Mouse (Mus musculus): ENCODE measurements around the gene Ntf5. TPM values are rescaled to one million over a fixed set of nuclear protein-coding genes. Genes with fewer than 3 reads are reported as not detected.
"Not testable (repeated sequence)": the region's sequence is repeated elsewhere in the genome, so short reads cannot be mapped to it uniquely, and the experiment has no call there.

The Ntf5 gene
- polyA plus RNA-seq, 1 experiment from 2014 or later: 3.0 TPM

DNA sequence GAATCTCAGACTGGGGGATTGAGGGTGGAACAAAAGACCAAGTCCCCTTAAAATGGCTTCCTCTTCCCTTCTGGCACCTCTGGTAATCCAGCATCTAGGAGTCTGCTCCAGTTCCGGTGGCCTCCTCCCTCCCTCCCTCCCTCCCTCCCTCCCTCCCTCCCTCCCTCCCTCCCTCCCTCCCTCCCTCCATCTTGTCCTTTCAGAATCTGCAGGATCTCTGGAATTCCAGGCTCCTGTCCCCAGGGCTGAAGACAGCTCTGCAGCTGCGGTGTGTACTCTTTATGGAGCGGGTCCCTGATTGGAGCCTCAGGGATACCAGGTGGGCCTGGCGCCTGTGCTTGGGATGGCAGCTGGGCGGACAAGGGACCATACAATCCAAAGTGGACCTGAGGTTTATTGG is 47.8 kb downstream of the Ntf5 start:
- WGBS: 42% methylated on average over 5 of the region's 5 CpGs
- no peaks in the 10 kb centered on the region for H3K27me3 ChIP-seq (replicated peaks; ENCODE audit: control insufficient read depth, insufficient read depth, low read length)
- ATAC-seq (ENCODE audit: low read depth) (no peak), DNase-seq (ENCODE audit: low spot score) (no peak)
- H3K36me3 ChIP-seq (ENCODE audit: control insufficient read depth, insufficient read depth, low read length): peaks cover 64% of the 10 kb centered on the region
- no peak overlapping the region; the same call in 1 of the 2 replicates for H3K4me2 ChIP-seq (ENCODE audit: low read depth, low read length)
- no peak overlapping the region for H3K4me3 ChIP-seq (ENCODE audit: low read depth, low read length)
- H3K9me3 ChIP-seq (ENCODE audit: control insufficient read depth, low read length): no peaks in the 10 kb centered on the region
- H3K9ac ChIP-seq (ENCODE audit: low read depth, low read length): 0 out of 2 replicates have a peak overlapping the region, but pooled peaks have one; percentile 25
- peaks cover 31% of the 10 kb centered on the region for H3K4me1 ChIP-seq (ENCODE audit: control insufficient read depth, insufficient read depth, low read length)
- peak overlapping the region; percentile 78 for H3K27ac ChIP-seq (replicated peaks; ENCODE audit: low read depth, low read length)

DNA sequence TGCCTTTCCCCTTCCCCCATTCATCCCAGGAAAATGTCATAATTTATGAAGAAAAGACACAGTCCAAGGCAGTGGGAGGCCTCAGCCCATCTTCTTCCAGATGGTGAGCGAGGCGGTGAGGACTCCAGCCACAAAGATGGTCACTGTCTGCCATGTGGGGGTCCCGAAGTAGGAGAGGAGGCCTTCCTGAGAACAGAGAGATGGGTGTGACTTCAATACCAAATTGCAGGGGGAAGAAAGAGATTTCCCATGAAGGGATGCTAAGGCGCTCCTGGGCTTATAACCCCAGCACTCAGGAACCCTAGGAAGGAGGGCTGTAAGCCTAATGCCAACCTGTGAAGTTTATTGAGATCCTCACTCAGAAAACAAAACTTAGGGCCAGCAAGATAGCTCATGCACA is 48.3 kb downstream of the Ntf5 start:
- Histone ChIP-seq H3K36me3 (ENCODE audit: control insufficient read depth, insufficient read depth, low read length) (peaks cover 61% of the 10 kb centered on the region), H3K9me3 (ENCODE audit: control insufficient read depth, low read length) (no peaks in the 10 kb centered on the region), H3K4me2 (ENCODE audit: low read depth, low read length) (no peak overlapping the region), H3K9ac (ENCODE audit: low read depth, low read length) (no peak overlapping the region), H3K4me3 (ENCODE audit: low read depth, low read length) (no peak overlapping the region), H3K27me3 (replicated peaks; ENCODE audit: control insufficient read depth, insufficient read depth, low read length) (no peaks in the 10 kb centered on the region), H3K4me1 (ENCODE audit: control insufficient read depth, insufficient read depth, low read length) (peaks cover 31% of the 10 kb centered on the region), H3K27ac (replicated peaks; ENCODE audit: low read depth, low read length) (peak overlapping the region; percentile 63)
- WGBS: 81% methylated on average over 4 of the region's 4 CpGs
- DNase-seq (ENCODE audit: low spot score): no peak
- no peak for ATAC-seq (ENCODE audit: low read depth)

DNA sequence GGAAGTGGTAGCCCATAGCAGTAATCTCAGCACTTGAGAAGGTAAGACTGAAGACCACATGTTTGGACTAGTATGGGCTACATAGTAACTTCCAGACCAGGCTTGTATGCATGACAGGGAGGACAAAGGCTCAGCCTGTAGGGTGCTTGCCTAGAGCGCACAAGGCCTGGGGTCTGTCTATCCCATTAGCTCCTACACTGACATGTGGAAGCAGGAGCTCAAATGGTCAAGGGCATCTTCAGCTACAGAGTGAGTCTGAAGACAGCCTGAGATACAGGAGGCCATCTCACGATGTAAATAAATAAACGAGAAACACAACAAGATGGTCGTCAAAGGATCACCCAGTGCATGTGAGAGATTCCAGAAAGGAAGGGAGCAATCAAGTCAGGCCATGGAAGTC is 48.8 kb downstream of the Ntf5 start:
- no peaks in the 10 kb centered on the region for H3K27me3 ChIP-seq (replicated peaks; ENCODE audit: control insufficient read depth, insufficient read depth, low read length)
- peaks cover 56% of the 10 kb centered on the region for H3K36me3 ChIP-seq (ENCODE audit: control insufficient read depth, insufficient read depth, low read length)
- H3K27ac ChIP-seq (replicated peaks; ENCODE audit: low read depth, low read length): no peak overlapping the region

DNA sequence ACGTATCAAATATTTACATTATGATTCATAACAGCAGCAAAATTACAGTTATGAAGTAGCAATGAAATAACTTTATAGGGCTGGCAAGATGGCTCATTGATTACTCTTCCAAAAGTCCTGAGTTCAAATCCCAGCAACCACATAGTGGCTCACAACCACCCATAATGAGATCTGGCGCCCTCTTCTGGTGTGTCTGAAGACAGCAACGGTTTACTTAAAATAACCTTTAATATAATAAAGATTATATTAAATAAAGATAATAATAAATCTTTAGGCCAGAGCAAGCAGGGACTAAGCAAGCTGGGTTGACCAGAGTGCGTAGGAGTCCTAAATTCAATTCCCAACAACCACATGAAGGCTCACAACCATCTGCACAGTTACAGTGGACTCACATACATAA is 49.4 kb downstream of the Ntf5 start:
- not testable (repeated sequence) for H3K4me2 ChIP-seq (ENCODE audit: low read depth, low read length); DNase-seq (ENCODE audit: low spot score); H3K27me3 ChIP-seq (replicated peaks; ENCODE audit: control insufficient read depth, insufficient read depth, low read length); H3K9me3 ChIP-seq (ENCODE audit: control insufficient read depth, low read length); H3K4me3 ChIP-seq (ENCODE audit: low read depth, low read length); ATAC-seq (ENCODE audit: low read depth); H3K9ac ChIP-seq (ENCODE audit: low read depth, low read length); H3K27ac ChIP-seq (replicated peaks; ENCODE audit: low read depth, low read length)
- Histone ChIP-seq H3K36me3 (ENCODE audit: control insufficient read depth, insufficient read depth, low read length) (peaks cover 50% of the 10 kb centered on the region), H3K4me1 (ENCODE audit: control insufficient read depth, insufficient read depth, low read length) (peaks cover 26% of the 10 kb centered on the region)
- WGBS: 80% methylated on average over 4 of the region's 4 CpGs

More for the DNA sequence above, 48.8 kb downstream of the Ntf5 start:
- ATAC-seq (ENCODE audit: low read depth): no peak
- H3K4me3 ChIP-seq (ENCODE audit: low read depth, low read length): no peak overlapping the region
- H3K9me3 ChIP-seq (ENCODE audit: control insufficient read depth, low read length): no peaks in the 10 kb centered on the region
- peaks cover 31% of the 10 kb centered on the region for H3K4me1 ChIP-seq (ENCODE audit: control insufficient read depth, insufficient read depth, low read length)
- H3K9ac ChIP-seq (ENCODE audit: low read depth, low read length): no peak overlapping the region
- DNase-seq (ENCODE audit: low spot score): no peak
- 91% methylated on average over 4 of the region's 4 CpGs for WGBS
- H3K4me2 ChIP-seq (ENCODE audit: low read depth, low read length): no peak overlapping the region

DNA sequence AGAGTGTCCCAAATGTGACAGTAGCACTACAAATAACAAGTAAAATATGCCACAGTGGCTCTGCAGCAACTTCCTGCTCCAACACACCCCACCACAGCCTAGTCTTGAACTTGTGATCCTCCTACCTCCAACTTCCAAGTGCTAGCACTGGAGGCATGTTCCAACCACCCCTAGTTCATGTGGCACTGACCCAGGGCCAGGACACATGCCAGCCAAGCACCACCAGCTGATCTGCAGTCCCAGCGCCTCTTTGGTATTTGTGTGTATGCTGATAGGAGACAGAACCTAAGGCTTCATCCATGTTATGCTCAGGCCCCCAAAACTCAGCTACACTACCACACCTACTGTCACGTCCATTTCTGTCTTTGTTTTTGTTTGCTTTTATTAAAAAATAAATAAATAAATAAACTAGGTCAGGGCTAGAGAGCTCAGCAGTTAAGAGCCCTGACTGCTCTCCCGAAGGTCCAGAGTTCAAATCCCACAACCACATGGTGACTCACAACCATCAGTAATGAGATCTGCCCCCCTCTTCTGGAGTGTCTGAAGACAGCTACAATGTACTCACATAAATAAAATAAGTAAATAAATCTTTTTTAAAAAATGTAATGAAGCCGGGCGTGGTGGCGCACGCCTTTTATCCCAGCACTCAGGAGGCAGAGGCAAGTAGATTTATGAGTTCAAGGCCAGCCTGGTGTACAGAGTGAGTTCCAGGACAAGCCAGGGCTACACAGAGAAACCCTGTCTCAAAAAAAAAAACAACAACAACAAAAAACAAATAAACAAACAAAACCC is 50.7 kb downstream of the Ntf5 start:
- Histone ChIP-seq H3K27ac (replicated peaks; ENCODE audit: low read depth, low read length) (no peak overlapping the region), H3K4me2 (ENCODE audit: low read depth, low read length) (no peak overlapping the region), H3K4me3 (ENCODE audit: low read depth, low read length) (no peak overlapping the region), H3K9me3 (ENCODE audit: control insufficient read depth, low read length) (no peaks in the 10 kb centered on the region), H3K4me1 (ENCODE audit: control insufficient read depth, insufficient read depth, low read length) (peaks cover 22% of the 10 kb centered on the region), H3K9ac (ENCODE audit: low read depth, low read length) (no peak overlapping the region), H3K36me3 (ENCODE audit: control insufficient read depth, insufficient read depth, low read length) (peaks cover 42% of the 10 kb centered on the region), H3K27me3 (replicated peaks; ENCODE audit: control insufficient read depth, insufficient read depth, low read length) (no peaks in the 10 kb centered on the region)
- ATAC-seq (ENCODE audit: low read depth) (no peak), DNase-seq (ENCODE audit: low spot score) (no peak)
- 92% methylated on average over 7 of the region's 7 CpGs for WGBS

DNA sequence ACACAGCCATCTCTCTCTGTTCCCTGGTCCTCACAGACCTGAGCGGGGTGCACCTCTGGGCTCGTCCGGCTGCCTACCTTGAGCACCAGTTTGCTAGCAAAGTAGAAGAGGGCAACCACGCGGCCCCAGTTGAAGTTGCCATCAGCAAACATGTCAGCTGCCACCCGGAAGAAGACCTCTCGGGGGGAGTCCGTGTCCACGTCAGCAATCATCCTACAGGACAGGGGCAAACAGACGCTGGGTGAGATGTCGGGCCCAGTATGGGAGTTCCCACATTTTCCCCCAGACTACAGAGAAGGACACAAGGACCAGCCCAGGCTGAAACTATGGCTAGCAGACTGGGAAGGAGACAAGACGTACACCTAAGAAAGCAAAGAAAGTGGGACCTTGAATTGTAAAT is 51.6 kb downstream of the Ntf5 start:
- H3K27ac ChIP-seq (replicated peaks; ENCODE audit: low read depth, low read length): no peak overlapping the region
- no peaks in the 10 kb centered on the region for H3K9me3 ChIP-seq (ENCODE audit: control insufficient read depth, low read length)
- H3K9ac ChIP-seq (ENCODE audit: low read depth, low read length): no peak overlapping the region
- H3K27me3 ChIP-seq (replicated peaks; ENCODE audit: control insufficient read depth, insufficient read depth, low read length): no peaks in the 10 kb centered on the region
- peaks cover 22% of the 10 kb centered on the region for H3K4me1 ChIP-seq (ENCODE audit: control insufficient read depth, insufficient read depth, low read length)
- DNase-seq (ENCODE audit: low spot score) (no peak), ATAC-seq (ENCODE audit: low read depth) (no peak)
- 94% methylated on average over 12 of the region's 12 CpGs for WGBS
- 0 out of 2 replicates have a peak overlapping the region, but pooled peaks have one; percentile 78 for H3K4me2 ChIP-seq (ENCODE audit: low read depth, low read length)
- 0 out of 2 replicates have a peak overlapping the region, but pooled peaks have one; percentile 90 for H3K4me3 ChIP-seq (ENCODE audit: low read depth, low read length)
- peaks cover 42% of the 10 kb centered on the region for H3K36me3 ChIP-seq (ENCODE audit: control insufficient read depth, insufficient read depth, low read length)

DNA sequence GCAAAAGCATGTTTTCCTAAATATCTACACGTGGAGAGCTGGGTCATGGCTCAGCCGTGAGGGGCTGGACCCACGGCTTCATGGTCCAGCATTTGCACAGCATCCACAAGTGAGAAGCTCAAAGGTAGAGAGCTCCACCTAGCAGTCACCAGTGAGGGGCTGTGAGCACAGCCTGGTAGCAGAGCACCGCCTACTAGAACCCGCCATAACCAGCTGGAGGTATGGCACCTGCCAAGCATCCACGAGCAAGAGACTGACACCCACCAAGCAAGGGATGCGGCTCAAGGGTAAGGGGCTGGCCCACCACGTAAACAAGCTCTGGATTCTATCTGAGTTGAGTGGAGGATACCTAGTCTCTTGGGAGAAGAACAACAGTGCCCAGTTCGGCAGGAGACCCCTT is 52.1 kb downstream of the Ntf5 start:
- peak overlapping the region; percentile 88 for H3K9ac ChIP-seq (ENCODE audit: low read depth, low read length)

DNA sequence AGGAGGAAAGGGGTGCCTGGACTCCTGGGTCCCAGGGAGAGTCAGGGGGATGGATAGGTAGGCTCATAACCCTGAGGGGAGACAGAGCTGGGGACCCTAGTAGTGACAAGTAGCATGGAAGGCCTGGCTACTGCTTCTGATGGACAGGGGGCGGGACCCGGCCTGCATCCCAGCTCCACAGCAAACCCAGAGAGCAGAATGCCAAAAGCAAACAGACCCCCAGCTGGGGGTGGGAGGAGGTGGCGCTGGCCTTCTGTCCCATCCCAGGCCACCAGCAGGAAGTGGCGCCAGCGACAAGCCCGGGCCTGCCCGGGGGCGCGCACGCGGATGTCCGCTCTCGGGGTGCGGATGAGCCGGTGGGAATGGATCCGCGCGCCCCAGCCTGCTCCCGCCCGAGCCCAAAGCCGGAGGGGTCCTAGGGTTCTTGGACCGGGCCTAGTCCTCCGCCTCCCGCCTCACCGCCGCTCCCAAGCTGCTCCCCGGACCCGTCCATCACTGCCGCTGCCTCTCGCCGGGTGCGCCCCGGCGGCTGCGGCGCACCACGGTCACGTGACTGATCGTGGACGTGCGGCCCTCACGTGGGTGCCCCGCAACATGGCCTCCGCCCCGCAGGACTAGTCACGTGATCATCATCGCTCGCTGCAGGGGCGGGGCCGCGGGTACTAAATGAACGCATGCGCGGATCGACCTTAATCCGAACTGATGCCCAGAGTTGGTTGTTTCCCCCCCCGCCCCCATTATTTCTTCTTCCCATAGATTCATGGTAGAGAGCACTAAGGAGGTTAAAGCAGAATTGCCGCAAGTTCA is 53.0 kb downstream of the Ntf5 start, which contains the start of gene Bax:
Bax (minus strand) TSS at position 616 of the 807 bp plus-strand sequence.
- Histone ChIP-seq H3K27ac (replicated peaks; ENCODE audit: low read depth, low read length) (no peak within 1 kb of the TSS), H3K27me3 (replicated peaks; ENCODE audit: control insufficient read depth, insufficient read depth, low read length) (no peaks in the 10 kb centered on the region), H3K9me3 (ENCODE audit: control insufficient read depth, low read length) (no peaks in the 10 kb centered on the region), H3K36me3 (ENCODE audit: control insufficient read depth, insufficient read depth, low read length) (peaks cover 37% of the 10 kb centered on the region), H3K9ac (ENCODE audit: low read depth, low read length) (peak within 1 kb of the TSS; percentile 88), H3K4me1 (ENCODE audit: control insufficient read depth, insufficient read depth, low read length) (peaks cover 11% of the 10 kb centered on the region), H3K4me2 (ENCODE audit: low read depth, low read length) (peak within 1 kb of the TSS; percentile 78), H3K4me3 (ENCODE audit: low read depth, low read length) (peak within 1 kb of the TSS; percentile 90)
- peak; percentile 72 for ATAC-seq (ENCODE audit: low read depth)
- WGBS: 2% methylated on average over 20 of the region's 58 CpGs
- peak; percentile 99 for DNase-seq (ENCODE audit: low spot score)

More for the DNA sequence above, 52.1 kb downstream of the Ntf5 start:
- Histone ChIP-seq H3K4me3 (ENCODE audit: low read depth, low read length) (peak overlapping the region; percentile 90), H3K27me3 (replicated peaks; ENCODE audit: control insufficient read depth, insufficient read depth, low read length) (no peaks in the 10 kb centered on the region), H3K9me3 (ENCODE audit: control insufficient read depth, low read length) (no peaks in the 10 kb centered on the region), H3K4me1 (ENCODE audit: control insufficient read depth, insufficient read depth, low read length) (peaks cover 17% of the 10 kb centered on the region), H3K27ac (replicated peaks; ENCODE audit: low read depth, low read length) (no peak overlapping the region), H3K4me2 (ENCODE audit: low read depth, low read length) (peak overlapping the region; percentile 78), H3K36me3 (ENCODE audit: control insufficient read depth, insufficient read depth, low read length) (peaks cover 42% of the 10 kb centered on the region)
- no peak for ATAC-seq (ENCODE audit: low read depth)
- no peak for DNase-seq (ENCODE audit: low spot score)
- WGBS: 83% methylated on average over 9 of the region's 9 CpGs
